Mouse (Mus musculus): ENCODE measurements around the gene Cript.
"Not testable (repeated sequence)": the region's sequence is repeated elsewhere in the genome, so short reads cannot be mapped to it uniquely, and the experiment has no call there.

Gene Cript

GRCm38 (mm10) chr17:87050469-87051175 is 25.3 kb downstream of the Cript start:
- DNase-seq: peak; percentile 52

GRCm38 (mm10) chr17:87051652-87052051 is 26.3 kb downstream of the Cript start:
- DNase-seq: no peak

- no peak for DNase-seq
Observed at GRCm38 (mm10) chr17:87052432-87052831, 27.1 kb downstream of the Cript start.

DNA sequence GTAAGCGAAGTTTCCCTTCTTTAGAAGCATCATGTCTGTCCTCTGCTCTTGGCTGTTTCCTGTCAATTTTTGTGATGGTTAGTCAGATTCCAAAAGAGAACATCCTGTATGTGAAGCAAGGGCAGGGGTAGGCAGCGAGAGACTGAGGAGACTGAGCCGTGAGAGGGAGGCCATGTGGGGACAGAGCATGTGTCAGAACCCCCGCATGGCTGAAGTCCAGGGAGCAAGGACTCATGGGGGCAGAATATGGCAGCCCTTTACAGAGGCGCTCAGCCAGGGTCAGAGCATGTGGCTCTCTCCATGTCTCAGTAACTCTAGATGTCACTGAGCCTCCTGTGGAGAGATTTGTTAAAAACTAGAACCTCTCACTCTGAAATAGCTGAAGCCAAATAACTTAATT is 28.6 kb downstream of the Cript start:
- DNase-seq: peak; percentile 29

- peak; percentile 61 for DNase-seq
Observed at GRCm38 (mm10) chr17:87055051-87055459, 29.7 kb downstream of the Cript start.

- no peak for DNase-seq
Observed at GRCm38 (mm10) chr17:87055663-87056062, 30.3 kb downstream of the Cript start.

DNA sequence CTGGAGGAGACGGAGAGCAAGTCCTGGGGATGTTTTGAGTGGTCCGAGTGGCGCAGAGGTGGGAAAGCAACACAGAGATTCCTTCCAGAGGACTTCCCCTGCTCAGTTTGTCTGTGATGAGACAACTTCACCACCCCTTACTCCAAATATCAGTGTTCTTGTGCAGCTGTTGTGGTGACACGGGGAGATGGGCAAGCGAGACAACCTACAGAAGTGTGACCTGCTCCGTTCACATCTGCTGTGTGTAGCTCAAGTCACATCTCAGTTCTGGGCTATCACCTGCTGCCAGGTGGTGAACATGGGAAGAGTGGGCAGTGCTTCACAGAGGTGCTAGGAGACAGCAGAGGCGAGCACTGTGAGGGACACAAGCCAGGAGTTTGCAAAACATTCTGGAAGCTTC is 31.4 kb downstream of the Cript start:
- DNase-seq: no peak

DNA sequence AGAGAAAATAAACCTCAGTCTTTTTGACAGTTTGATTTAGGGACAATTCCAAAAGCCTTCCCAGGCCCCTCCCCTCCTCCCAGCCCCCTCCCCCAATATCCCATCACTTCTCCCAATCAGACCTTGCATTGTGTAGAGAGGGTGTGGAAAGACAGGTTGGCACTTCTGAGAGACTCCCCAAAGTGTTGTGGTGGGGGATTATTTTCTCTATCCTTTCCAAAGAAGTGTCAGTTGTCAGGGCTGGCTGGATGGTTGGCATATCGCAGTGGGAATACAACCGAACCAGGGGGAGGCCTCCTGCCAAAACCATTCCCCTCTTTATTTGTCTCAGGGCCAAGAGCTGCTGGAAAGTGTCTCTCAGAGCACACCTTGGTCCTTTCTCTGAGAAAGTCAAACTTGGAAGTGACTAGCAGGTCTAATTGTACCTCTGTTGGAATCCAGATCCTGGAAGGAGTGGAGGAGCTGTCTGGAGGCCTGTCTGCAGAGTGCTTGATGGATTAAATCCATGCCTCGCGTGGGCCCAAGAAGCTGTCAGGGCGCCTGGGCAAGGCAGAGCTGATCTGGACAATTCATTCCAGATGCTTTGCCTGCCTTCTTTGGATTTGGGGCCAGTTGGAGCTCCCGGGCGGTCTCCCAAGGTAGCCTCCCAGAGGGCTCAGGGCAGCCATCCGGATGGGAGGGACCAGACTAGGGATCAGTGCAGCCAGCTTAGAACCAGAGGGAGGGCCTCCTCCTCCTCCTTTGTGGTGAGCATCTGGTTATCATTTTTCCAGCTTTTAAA is 32.3 kb downstream of the Cript start:
- peak; percentile 18 for DNase-seq

DNA sequence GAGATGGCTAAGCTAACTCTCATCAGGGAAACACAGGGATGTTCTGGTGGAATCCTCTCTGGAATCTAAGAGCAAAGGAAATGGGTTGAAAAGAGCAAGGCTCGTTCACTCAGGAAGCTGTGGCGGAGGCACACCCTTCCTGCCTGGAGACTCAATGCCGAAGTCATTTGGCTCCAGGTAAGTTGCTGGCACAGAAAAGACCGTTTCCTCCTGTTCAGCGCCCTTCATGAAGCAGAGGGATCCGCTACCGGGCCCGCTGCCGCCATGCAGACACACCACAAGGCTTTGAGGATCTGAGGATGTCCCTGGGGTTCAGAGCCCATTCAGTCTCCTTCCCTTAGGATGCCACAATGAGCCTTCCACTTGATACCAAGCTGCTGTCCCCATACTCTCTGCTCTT is 37.3 kb downstream of the Cript start:
- DNase-seq: peak; percentile 47

DNA sequence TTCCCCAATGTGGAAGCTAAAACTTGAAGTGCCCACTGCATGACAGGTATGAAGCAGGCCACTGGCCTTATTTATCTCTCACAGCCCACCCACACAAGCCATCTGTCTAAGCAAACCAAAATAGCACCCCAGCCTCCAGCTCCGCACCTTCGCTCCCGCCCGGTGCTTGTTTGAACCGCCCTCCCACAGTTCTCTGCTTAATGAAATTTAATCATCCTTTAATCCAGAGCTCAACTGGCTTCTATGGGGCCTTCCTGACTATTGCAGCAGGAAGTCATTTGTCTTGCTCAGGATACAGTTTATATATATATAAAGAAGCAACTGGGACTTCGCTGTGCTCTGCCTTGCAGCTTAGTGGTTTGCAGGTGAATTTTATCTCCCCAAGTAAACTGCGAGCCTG is 38.1 kb downstream of the Cript start:
- DNase-seq: no peak

GRCm38 (mm10) chr17:87063969-87064368 is 38.6 kb downstream of the Cript start:
- DNase-seq: no peak

DNA sequence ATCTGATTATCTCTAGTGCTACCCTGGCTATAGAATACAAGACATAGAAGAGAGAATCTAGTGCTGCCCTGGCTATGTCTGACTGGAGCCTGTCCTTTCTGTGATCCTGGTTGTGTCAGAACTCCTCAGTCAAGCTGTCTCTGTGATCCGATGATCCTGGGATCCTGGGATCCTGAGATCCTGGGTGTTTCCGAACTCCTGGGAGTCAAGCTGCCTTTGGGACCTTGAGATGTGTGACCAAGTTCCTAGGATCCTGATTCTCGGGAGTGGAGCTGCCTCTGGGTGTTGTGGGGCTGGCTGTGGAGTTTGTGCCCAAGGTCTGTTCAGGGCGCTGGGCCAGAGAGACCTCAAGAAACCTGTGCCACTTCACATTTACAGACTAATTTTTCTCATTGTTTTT is 43.6 kb downstream of the Cript start:
- DNase-seq: no peak

DNA sequence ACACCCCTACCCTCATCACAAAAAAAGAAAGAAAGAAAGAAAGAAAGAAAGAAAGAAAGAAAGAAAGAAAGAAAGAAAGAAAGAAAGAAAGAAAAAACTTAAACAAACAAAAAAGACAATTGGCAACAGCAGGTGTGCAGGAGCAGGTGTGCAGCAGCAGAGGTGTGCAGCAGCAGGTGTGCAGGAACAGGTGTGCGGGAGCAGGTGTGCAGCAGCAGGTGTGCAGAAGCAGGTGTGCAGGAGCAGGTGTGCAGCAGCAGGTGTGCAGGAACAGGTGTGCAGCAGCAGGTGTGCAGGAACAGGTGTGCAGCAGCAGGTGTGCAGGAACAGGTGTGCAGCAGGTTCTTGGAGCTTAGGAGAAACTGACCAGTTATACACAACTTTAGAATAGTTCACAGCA is 46.8 kb downstream of the Cript start:
- not testable (repeated sequence) for DNase-seq

DNA sequence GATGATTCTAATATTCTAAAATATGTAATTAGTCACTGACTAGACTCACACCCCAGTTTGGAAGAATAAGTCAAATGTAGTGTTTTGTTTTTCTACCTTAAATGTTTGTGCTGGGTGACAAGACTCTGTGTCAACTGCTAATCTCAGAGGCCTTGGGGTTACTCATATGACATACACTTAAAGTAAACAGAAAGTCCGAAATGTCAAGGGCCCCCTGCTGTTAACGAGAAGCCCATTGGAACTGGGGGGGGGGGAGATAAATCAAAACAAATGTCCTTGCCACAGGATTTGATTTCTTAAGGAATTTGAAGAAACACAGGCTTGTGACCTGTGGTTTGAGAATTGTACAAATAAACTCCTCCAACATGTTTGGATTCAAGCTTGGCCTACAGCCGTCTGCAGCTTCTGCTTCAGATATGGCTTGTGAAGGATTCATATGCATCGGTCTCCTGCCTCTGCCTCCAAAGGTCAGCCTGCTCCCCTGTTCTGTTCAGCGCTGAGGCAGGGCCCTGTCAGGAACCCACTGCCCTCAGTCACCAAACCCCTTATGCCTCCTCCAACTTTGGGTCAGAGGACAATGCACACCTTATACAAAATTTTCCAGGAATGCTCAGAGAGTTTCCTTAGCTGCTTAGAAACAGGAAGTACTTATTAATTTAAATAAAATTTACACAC is 47.6 kb downstream of the Cript start:
- DNase-seq: no peak

GRCm38 (mm10) chr17:87073470-87073869 is 48.1 kb downstream of the Cript start:
- no peak for DNase-seq

GRCm38 (mm10) chr17:87078217-87078616 is 52.9 kb downstream of the Cript start:
- not testable (repeated sequence) for DNase-seq

GRCm38 (mm10) chr17:87080724-87081123 is 55.4 kb downstream of the Cript start:
- no peak for DNase-seq

DNA sequence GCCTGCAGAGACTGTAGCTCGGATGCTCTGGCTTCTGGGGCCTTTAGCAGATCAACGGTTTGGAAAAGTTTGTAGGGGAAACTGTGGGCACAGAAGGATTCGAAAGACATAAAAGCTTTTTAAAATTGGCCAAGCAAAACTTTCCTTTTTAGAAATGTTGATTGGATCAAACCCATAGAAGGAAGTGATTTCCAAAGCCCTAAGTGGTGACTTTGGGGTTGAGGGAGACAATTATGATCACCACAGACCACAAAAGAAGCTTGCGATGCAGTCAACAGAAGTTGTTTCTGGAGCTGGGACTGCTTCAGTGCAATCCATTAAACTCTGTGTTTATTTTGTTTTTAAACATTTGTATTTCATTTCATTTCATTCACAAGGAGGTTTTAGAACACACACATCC is 57.2 kb downstream of the Cript start:
- no peak for DNase-seq

DNA sequence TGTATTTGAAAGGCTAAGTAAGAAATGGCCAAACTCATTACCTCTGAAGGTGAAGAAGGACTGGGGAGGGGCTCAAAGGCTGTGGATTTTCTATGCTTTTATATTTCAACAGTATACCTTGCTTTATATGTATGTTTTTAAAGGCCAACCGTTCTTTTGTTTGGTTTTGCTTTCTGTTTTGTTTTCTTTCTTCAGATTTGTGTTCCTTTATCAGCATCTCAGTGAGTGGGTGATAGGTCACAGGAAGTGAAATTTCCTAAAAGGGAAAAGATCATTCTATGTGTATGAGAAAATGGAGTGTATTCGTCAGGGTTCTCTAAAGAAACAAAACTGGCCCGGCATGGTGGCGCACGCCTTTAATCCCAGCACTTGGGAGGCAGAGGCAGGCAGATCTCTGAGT is 58.3 kb downstream of the Cript start:
- no peak for DNase-seq

All from lung, postnatal 10 days (tissue).